ENCODE assay signal across 8 mouse cellular contexts in the genomic region with DNA sequence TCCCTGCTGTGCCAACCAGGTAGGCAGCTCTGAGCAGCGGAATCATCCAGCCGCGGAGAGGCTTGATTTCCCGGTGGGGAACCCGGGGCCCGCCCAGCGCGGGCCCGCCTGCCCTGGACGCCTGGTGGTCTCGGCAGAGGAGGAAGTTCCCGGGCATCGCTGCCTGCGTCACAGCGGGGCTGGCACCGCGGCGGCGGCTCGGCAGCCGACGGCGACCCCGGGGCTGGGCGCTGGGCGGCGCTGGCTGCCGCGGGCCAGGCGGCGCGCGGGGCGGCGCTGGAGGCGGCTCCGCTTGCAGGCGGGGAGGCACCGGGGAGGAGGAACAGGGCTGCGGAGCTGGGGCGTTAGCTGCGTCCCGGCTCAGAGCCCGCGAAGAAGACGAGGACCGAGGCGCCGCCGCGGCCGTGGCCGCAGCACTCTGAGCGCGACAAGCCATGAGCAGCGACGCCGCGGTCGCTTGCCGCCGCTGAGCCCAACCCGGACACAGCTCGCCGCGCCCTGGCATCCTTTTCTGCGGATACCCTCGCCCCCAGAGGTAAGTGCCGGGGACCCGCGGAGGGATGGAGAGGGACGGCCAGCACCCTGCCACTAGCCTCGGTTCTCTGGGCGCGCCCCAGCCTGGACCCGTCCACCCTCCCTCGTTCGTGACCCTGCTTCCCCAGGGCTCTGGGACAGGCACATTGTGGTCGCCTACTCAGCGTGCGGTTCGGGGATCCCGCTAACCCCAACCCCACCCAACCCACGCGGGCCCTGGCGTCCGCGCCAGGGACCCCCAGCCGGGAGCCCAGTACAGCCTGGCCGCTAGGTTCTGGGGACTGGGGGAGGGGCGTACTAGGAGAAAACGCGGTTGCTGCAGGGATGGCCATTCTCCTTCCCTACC. TPM values are rescaled to one million over a fixed set of nuclear protein-coding genes. Genes with fewer than 3 reads are reported as not detected.
DNase-seq lines count a peak whose midpoint lies in the region; ATAC-seq lines count a peak whose summit lies in the region.

A gene (plus strand): TSS at position 293 of the 880 bp plus-strand sequence.

- H3K9ac ChIP-seq in limb, embryonic 12.5 days (replicated peaks), result peak within 1 kb of the TSS; percentile 77
- H3K9ac ChIP-seq in midbrain, embryonic 14.5 days (replicated peaks; ENCODE audit: low read length), result peak within 1 kb of the TSS; percentile 86

- peaks cover 31% of the 10 kb centered on the region for H3K27me3 ChIP-seq in embryonic facial prominence, embryonic 10.5 days (replicated peaks; ENCODE audit: low read depth, poor library complexity, severe bottlenecking)
- peaks cover 4% of the 10 kb centered on the region; the same call in 1 of the 2 replicates for H3K27me3 ChIP-seq in limb, embryonic 12.5 days
- 0 out of 2 replicates have a peak, but pooled peaks cover 5% of the 10 kb centered on the region for H3K27me3 ChIP-seq in midbrain, embryonic 14.5 days (ENCODE audit: control insufficient read depth, insufficient read depth, low read length)

- H3K4me3 ChIP-seq in embryonic facial prominence, embryonic 10.5 days, result peak within 1 kb of the TSS; percentile 84
- peak within 1 kb of the TSS; percentile 75 for H3K4me3 ChIP-seq in limb, embryonic 12.5 days (replicated peaks)
- peak within 1 kb of the TSS; percentile 76 for H3K4me3 ChIP-seq in midbrain, embryonic 14.5 days (replicated peaks; ENCODE audit: low read depth, low read length)

- H3K4me1 ChIP-seq in embryonic facial prominence, embryonic 10.5 days, result peaks cover 51% of the 10 kb centered on the region
- peaks cover 17% of the 10 kb centered on the region for H3K4me1 ChIP-seq in limb, embryonic 12.5 days (replicated peaks)
- H3K4me1 ChIP-seq in midbrain, embryonic 14.5 days (ENCODE audit: control insufficient read depth, insufficient read depth, low read length), result peaks cover 7% of the 10 kb centered on the region

- DNase-seq in layer of hippocampus, adult 11-12 months (ENCODE audit: low spot score), result peak; percentile 84
- no peak for DNase-seq in layer of hippocampus, adult 9-10 months (ENCODE audit: low spot score)
- DNase-seq in embryonic facial prominence, embryonic 10.5 days (ENCODE audit: low spot score), result peak; percentile 87
- DNase-seq in kidney, adult 11 months, result peak; percentile 64
- peak; percentile 91 for DNase-seq in midbrain, embryonic 14.5 days
- peak; percentile 84 for DNase-seq in spleen, adult 12 weeks (ENCODE audit: low spot score)

- no peaks in the 10 kb centered on the region for H3K9me3 ChIP-seq in embryonic facial prominence, embryonic 10.5 days
- no peaks in the 10 kb centered on the region for H3K9me3 ChIP-seq in limb, embryonic 12.5 days
- H3K9me3 ChIP-seq in midbrain, embryonic 14.5 days (ENCODE audit: control insufficient read depth, low read length), result no peaks in the 10 kb centered on the region

- WGBS in embryonic facial prominence, embryonic 10.5 days, result under 1% methylated on average over 93 of the region's 93 CpGs
- WGBS in limb, embryonic 12.5 days, result under 1% methylated on average over 74 of the region's 93 CpGs
- WGBS in midbrain, embryonic 14.5 days, result under 1% methylated on average over 93 of the region's 93 CpGs

- ATAC-seq in granulocyte monocyte progenitor cell, adult 5-6 weeks (replicated peaks; ENCODE audit: poor library complexity, severe bottlenecking), result peak; percentile 78
- peak; percentile 86 for ATAC-seq in limb, embryonic 12.5 days (ENCODE audit: insufficient number of reproducible peaks, insufficient read depth, low FRiP score, low TSS enrichment, low read depth)
- ATAC-seq in midbrain, embryonic 14.5 days (ENCODE audit: low FRiP score, low TSS enrichment), result peak; percentile 94

- H3K4me2 ChIP-seq in limb, embryonic 12.5 days, result peak within 1 kb of the TSS; percentile 84
- H3K4me2 ChIP-seq in midbrain, embryonic 14.5 days (ENCODE audit: low read length), result peak within 1 kb of the TSS; percentile 96

- no peaks in the 10 kb centered on the region; the same call in 1 of the 2 replicates for H3K36me3 ChIP-seq in embryonic facial prominence, embryonic 10.5 days (replicated peaks)
- no peaks in the 10 kb centered on the region for H3K36me3 ChIP-seq in limb, embryonic 12.5 days
- no peaks in the 10 kb centered on the region for H3K36me3 ChIP-seq in midbrain, embryonic 14.5 days (ENCODE audit: control insufficient read depth, insufficient read depth, low read length)

- H3K27ac ChIP-seq in embryonic facial prominence, embryonic 10.5 days (replicated peaks), result peak within 1 kb of the TSS; percentile 89
- peak within 1 kb of the TSS; percentile 84 for H3K27ac ChIP-seq in limb, embryonic 12.5 days
- H3K27ac ChIP-seq in midbrain, embryonic 14.5 days (replicated peaks; ENCODE audit: low read depth, low read length), result peak within 1 kb of the TSS; percentile 85

RNA-seq across cellular contexts. Expression of the gene that starts here (rescaled TPM):
- polyA plus RNA-seq in embryonic facial prominence, embryonic 10.5 days (2016; fragmentation: Nextera tagmentation; extraction: Ambion mirVana), result 10.8 and 12.6 TPM in 2 replicates
- 23.7 and 38.7 TPM in 2 replicates for total RNA-seq in granulocyte monocyte progenitor cell, adult 5-6 weeks (2014; fragmentation: Nextera tagmentation)
- total RNA-seq in granulocyte monocyte progenitor cell, adult 5-6 weeks (2017), result 4.4 and 7.5 TPM in 2 replicates
- 11.7 and 14.9 TPM in 2 replicates for polyA plus RNA-seq in limb, embryonic 12.5 days (2016; fragmentation: Nextera tagmentation; extraction: Ambion mirVana)
- 13.0 and 16.7 TPM in 2 replicates for polyA plus RNA-seq in midbrain, embryonic 14.5 days (2014; fragmentation: Nextera tagmentation; extraction: Ambion mirVana)
